9 mouse cellular contexts compared by ENCODE assay signal in genomic region chr10:88390096-88390790, GRCm38 (mm10). TPM values are rescaled to one million over a fixed set of nuclear protein-coding genes. Genes with fewer than 3 reads are reported as not detected.
A peak's percentile ranks its signal among the peaks of the same experiment; 100 is the strongest.
DNase-seq lines count a peak whose midpoint lies in the region; ATAC-seq lines count a peak whose summit lies in the region.
"Had no signal": no experiment of that assay in that cellular context is flagged by ENCODE, and none has a peak within 500 bp of the region (broad histone marks: within the 10 kb centered on the region; RNA-seq: fewer than 3 reads in every experiment).

No protein-coding gene starts in this region.

- H3K9me3 ChIP-seq in heart, embryonic 10.5 days: no peaks in the 10 kb centered on the region
- H3K9me3 ChIP-seq in hindbrain, embryonic 12.5 days (replicated peaks): no peaks in the 10 kb centered on the region
- H3K9me3 ChIP-seq: lung, embryonic 15.5 days had no signal

- H3K9ac ChIP-seq in hindbrain, embryonic 12.5 days: no peak overlapping the region
- H3K9ac ChIP-seq: lung, embryonic 15.5 days had no signal

- peaks cover 29% of the 10 kb centered on the region for H3K4me1 ChIP-seq in heart, embryonic 10.5 days
- H3K4me1 ChIP-seq in brown adipose tissue, adult 24 weeks (ENCODE audit: control insufficient read depth, insufficient read depth, insufficient read length, low read length): peaks cover 6% of the 10 kb centered on the region
- peaks cover 4% of the 10 kb centered on the region; the same call in 1 of the 2 replicates for H3K4me1 ChIP-seq in hindbrain, embryonic 12.5 days

- 0 out of 2 replicates have a peak, but pooled peaks cover 2% of the 10 kb centered on the region for H3K36me3 ChIP-seq in heart, embryonic 10.5 days
- no peaks in the 10 kb centered on the region for H3K36me3 ChIP-seq in hindbrain, embryonic 12.5 days
- H3K36me3 ChIP-seq: lung, embryonic 15.5 days had no signal

- H3K27me3 ChIP-seq in heart, embryonic 10.5 days (ENCODE audit: insufficient read depth, poor library complexity, severe bottlenecking): no peaks in the 10 kb centered on the region
- H3K27me3 ChIP-seq in hindbrain, embryonic 12.5 days: no peaks in the 10 kb centered on the region
- H3K27me3 ChIP-seq: lung, embryonic 15.5 days had no signal

- WGBS in heart, embryonic 10.5 days: 47% methylated on average over 10 of the region's 10 CpGs
- 63% methylated on average over 10 of the region's 10 CpGs for WGBS in hindbrain, embryonic 12.5 days

- no peak for DNase-seq in heart, embryonic 10.5 days (ENCODE audit: low spot score)
- DNase-seq in heart, adult 8-10 months (ENCODE audit: low spot score): no peak
- peak; percentile 42 to 49 for DNase-seq in kidney, postnatal 36 days
- DNase-seq in spleen, postnatal 36 days (ENCODE audit: low spot score in 2 of 2): peak; percentile 77 to 79
- no peak for DNase-seq in T-cell, adult 2 months (ENCODE audit: low spot score)
- DNase-seq in left cerebral cortex, adult 8-10 months (ENCODE audit: low spot score in 2 of 2): no peak

- H3K27ac ChIP-seq in heart, embryonic 10.5 days: 0 out of 2 replicates have a peak overlapping the region, but pooled peaks have one; percentile 22
- H3K27ac ChIP-seq in brown adipose tissue, adult 24 weeks (replicated peaks; ENCODE audit: low read depth, low read length): peak overlapping the region; percentile 84
- H3K27ac ChIP-seq in hindbrain, embryonic 12.5 days: no peak overlapping the region
- H3K27ac ChIP-seq: lung, embryonic 15.5 days had no signal

- H3K4me2 ChIP-seq in hindbrain, embryonic 12.5 days (replicated peaks): no peak overlapping the region
- H3K4me2 ChIP-seq: lung, embryonic 15.5 days had no signal

- no peak overlapping the region for H3K4me3 ChIP-seq in heart, embryonic 10.5 days
- peak overlapping the region; percentile 49 for H3K4me3 ChIP-seq in brown adipose tissue, adult 24 weeks (ENCODE audit: insufficient read depth, low read depth, low read length)
- no peak overlapping the region for H3K4me3 ChIP-seq in hindbrain, embryonic 12.5 days
- H3K4me3 ChIP-seq: lung, embryonic 15.5 days had no signal

- no peak for ATAC-seq in hindbrain, embryonic 12.5 days (ENCODE audit: low FRiP score)

RNA-seq across cellular contexts. Expression of gene Gnptab, which starts 11.3 kb away (rescaled TPM):
- polyA plus RNA-seq in heart, embryonic 10.5 days (2016; fragmentation: Nextera tagmentation; extraction: Ambion mirVana): 8.2 and 8.8 TPM in 2 replicates
- total RNA-seq in heart, adult 8-10 months (2022): 10 to 100 TPM; 22.0 to 32.7 (median 25.8) TPM
- 18.3 and 30.1 TPM in 2 replicates for polyA plus RNA-seq in brown adipose tissue, adult 24 weeks (2012; ENCODE audit: insufficient read depth, insufficient read length, missing spikeins)
- 10 to 100 TPM; 61.9 to 69.7 (median 63.8) TPM for total RNA-seq in left cerebral cortex, adult 8-10 months (2022)
- 15.2 and 18.3 TPM in 2 replicates for polyA plus RNA-seq in hindbrain, embryonic 12.5 days (2016; fragmentation: Nextera tagmentation; extraction: Ambion mirVana)

RNA-seq across cellular contexts. Expression of gene Dram1, which starts 11.4 kb away (rescaled TPM):
- 0.83 and 0.86 TPM in 2 replicates for polyA plus RNA-seq in heart, embryonic 10.5 days (2016; fragmentation: Nextera tagmentation; extraction: Ambion mirVana)
- total RNA-seq in heart, adult 8-10 months (2022): 1 to 10 TPM; 2.2 to 4.1 (median 3.2) TPM
- 31.8 and 40.7 TPM in 2 replicates for polyA plus RNA-seq in brown adipose tissue, adult 24 weeks (2012; ENCODE audit: insufficient read depth, insufficient read length, missing spikeins)
- 1 to 10 TPM in 1 of 4 experiments, under 1 TPM in 3; 0.65 to 1.9 (median 0.81) TPM for total RNA-seq in left cerebral cortex, adult 8-10 months (2022)
- polyA plus RNA-seq in hindbrain, embryonic 12.5 days (2016; fragmentation: Nextera tagmentation; extraction: Ambion mirVana): 0.58 and 0.82 TPM in 2 replicates

Comparison
In these comparisons a context has a peak if more than half of its experiments do, and no peak if none do; other contexts are left out.
1. DNase-seq: peak in kidney, postnatal 36 days (2 of 2) and spleen, postnatal 36 days (2 of 2); none in heart, embryonic 10.5 days (single experiment), heart, adult 8-10 months (single experiment), T-cell, adult 2 months (single experiment) and left cerebral cortex, adult 8-10 months (0 of 2).
2. RNA of gene Dram1, which starts 11.4 kb away (polyA plus RNA-seq): 31.8 to 40.7 TPM in brown adipose tissue, adult 24 weeks; 0.83 to 0.86 TPM in heart, embryonic 10.5 days and 0.58 to 0.82 TPM in hindbrain, embryonic 12.5 days; every median in the first group is over 10 times any median in the second.